Mouse (Mus musculus): ENCODE data around the gene Cyfip1.
A peak's percentile ranks its signal among the peaks of the same experiment; 100 is the strongest.

Gene Cyfip1

DNA sequence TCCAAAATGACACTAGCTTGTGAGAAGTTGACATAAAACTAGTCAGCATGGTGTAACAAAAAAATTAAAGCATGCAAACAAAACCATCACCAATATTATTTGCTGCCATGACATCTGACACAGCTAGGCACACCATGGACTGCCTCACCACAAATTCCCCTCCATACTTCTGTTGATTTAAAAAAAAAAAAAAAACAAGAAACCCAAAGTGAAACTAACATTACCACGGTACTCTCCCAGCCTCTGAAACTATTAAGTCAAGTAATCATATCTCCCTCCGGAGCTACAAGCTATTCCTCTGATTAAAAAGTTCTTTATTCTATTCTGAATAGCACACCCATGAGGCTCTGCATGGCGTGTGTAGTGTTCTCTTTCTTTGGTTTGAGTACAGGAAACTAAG is 115.6 kb downstream of the Cyfip1 start:
- no peak for DNase-seq

DNA sequence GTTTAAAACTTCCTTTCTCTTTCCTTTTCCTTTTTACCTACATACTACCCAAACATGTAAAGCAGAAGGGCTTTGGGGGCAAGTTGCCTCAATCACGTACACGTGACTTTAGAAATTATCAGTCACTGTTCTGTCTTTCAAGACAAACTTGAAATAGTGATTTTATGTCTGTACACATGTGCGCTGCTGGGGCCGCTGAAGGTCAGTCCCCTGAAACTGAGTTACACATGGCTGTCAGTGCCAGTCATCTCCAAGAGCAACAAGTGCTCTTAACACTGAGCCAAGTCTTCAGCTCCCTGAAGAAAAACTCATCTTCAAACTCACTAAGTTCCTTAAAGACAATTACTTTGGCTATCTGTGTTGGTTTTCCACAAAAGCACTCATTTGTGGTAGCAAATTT is 116.4 kb downstream of the Cyfip1 start:
- no peak for DNase-seq

DNA sequence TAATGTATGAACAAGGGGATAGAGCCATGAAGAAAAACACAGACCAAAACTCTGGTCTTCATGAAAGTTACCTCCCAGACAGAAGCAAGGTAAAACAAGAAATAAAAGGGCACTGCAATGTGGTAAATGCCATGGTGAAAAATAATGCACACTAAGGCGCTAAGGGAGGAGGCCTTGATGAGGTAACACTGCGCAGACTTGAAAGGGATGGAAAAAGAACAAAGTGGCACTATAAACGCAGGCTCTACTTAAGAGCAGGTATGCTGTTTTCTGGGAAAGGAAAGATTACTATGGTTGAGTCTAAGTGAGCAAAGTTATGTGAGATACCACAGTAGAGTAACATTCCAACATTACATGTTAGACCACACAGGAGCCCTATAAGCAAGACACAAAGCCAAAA is 118.3 kb downstream of the Cyfip1 start:
- no peak for DNase-seq

DNA sequence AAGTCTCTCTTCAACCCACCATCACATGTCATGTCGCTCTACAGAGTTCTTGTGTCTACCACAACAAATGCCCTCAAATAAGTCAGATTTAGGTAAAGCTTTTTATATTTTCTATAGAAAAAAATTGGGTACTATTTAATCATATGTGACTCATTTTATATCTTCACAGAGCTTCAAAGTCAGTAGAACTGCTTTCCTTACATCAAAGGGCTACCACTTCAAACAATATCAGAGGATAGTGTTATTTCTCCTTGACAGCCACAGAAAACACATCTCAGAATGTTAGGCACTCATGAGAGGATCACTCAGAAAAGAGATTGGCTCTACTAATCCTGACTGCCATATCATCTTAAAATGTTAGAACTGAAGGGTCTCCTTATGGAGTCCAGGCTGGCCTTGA is 119.0 kb downstream of the Cyfip1 start:
- no peak for DNase-seq

DNA sequence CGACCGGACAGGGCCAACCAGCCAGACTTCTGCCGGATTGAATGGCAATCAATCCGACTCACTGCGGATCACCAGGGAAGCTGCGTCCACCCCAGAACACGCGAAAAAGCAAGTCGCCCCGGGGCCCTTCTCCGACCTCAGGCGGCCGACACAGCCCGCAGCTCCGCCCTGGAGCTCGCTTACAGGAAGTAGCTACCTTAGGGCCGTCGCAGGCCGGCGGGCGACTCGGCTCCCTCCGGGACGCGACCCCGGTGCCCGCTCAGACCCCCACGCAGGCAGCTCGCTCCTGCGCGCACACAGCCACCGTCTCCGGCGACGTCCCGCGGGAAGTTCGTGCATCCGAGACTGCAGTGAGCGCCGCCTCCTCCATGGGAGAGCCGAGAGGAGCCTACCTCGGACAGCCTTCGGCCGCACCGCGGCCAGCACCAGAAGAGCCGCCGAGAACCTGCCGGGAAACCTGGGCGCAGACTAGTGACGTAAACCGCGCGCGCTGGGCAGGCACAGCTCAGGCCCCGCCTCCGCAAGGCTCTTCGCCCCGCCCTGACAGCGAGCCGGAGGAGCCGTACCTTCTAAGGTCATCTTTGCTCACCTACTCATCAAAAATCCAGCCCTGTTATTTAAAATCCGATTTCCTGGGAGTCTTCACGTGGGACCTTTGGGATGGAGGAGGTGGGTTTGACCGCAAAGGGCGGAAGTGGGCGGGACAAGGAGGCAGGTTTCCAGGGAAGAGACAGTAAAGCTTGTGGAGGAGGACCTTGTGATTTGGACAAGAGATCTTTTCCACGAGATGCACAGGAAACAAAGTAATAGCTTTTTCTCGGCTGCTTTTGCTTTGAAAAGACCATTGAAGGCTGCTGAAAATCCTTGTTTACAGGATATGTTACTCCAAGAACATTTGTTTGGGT is 120.7 kb downstream of the Cyfip1 start, which contains the start of gene Nipa2:
Gene Nipa2 (minus strand): TSS at position 473 of the 905 bp plus-strand sequence.
- peak; percentile 98 for DNase-seq

DNA sequence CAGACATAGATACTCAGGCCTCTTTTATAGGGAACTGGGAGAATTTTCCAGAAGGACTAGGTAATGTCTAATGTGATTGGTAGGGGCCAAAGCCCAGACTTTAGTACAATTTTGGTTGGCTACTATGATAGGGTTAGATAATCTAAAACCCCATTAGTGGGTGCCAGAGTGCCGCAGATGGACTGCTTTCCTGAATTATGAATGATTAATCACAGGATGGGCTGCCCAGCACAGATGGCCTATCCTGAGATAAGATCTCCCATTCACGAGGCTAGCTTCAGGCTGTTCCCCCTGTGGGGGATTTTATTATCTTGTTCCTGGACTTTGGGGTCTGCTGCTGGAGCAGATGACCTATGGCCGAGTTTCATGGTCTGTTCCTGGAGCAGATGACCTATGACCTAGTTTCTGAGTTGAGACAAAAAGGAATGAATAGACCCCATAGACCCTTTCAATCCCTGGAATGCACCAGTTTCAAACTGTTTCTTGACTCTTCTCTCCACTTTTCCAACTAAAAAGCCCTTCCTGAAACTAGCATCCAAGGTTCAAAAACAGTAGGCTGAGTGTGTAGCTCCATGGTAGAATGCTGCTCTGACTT is 125.4 kb downstream of the Cyfip1 start:
- no peak for DNase-seq

DNA sequence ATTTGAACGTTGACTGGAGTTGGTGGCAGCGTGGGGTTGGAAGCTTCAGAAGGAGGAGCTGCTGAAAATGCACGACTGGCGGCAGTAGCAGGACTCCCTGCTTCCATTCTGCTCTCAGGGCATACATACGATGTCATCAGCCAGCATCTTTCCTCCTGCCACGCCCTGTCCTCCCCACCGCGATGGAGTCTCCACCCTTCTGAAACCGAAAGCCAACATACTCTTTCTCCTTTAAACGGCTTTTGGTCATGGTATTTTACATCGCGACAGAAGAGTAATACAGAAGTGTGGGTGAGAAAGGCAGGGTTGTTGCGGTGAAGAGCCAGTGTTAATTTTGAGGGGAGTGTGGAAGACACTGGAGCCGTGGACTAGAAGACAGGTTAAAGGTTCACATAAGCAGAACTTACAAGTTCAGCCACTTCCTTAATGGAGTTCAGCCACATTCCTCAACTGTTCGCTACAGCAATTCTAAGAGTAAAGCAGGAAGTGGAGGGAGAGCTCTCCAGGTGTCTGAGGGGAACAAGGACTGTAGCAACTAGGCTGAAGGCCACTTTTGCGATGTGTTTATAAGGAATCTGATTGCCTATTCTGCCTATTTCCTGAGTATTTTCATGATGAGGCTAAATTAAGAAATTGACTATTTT is 126.8 kb downstream of the Cyfip1 start:
- peak in 1 of 2 experiments; percentile 35 for DNase-seq

DNA sequence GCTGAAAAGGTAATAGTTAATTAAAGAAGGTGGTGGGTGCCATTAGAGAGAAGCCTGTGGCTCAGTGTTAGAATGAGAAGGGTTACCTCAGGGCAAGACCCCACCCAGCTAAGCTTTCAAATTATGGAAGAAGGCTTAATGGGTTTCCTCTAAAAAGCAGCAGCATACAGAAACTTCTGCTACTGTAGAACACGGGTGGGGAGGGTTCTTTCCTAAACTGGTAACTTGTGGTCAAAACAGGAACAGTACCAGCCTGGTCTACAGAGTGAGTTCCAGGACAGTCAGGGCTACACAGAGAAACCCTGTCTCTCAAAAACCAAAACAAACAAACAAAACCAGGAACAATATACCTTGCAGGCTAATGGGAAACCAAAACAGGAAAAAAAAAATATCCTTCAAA is 127.9 kb downstream of the Cyfip1 start:
- no peak for DNase-seq

DNA sequence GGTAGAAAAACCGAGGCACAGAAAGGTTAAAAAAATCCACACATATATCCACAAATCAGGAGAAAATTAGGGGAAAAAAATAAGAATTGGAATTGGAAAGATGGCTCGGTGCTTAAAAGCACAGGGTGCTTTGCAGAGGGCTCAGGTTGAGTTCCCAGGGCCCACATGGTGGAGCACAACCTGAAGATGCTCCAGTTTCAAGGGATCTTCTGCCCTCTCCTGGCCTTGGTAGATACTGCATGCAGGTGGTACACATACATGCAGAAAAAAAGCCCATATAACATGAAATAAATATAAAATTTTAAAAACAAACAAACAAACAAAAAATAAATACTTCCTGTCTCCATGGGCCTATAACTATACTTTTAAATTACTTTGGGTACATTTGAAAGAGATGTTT is 132.9 kb downstream of the Cyfip1 start:
- DNase-seq = no peak

DNA sequence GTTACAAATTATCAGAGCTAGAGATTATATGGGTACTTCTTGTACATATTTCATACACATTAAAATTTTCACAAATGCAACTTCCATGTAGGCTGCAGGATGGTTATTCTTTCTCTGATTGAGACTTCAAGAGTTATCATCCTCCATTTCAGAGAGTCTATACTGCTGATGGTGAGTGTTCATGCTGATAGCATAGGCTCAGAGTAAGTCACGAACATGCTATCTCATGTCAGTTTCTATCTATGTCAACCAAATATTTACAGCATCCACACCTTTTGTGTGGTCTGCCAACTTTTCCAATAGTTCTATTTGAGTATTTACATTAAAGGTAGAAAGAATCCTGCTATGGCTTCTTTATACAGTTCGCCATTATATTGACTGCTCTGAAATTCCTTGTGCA is 140.0 kb downstream of the Cyfip1 start:
- DNase-seq = no peak
